Mouse (Mus musculus) small intestine, adult 2 months (tissue): ENCODE results near the gene Acvr1b.

Source experiments
- CTCF ChIP-seq: fragments of 200-500 bp; IDR thresholded peaks from 2 replicates; pipeline ENCODE4 v1.5.1; 2012; ENCODE audit warnings: low read depth, mild to moderate bottlenecking, control low read depth, inconsistent platforms, low read length, moderate library complexity, mixed read lengths; ENCODE audit not compliant: insufficient replicate concordance, insufficient read length; ENCODE audit errors: extremely low read depth
- POLR2A ChIP-seq: fragments of 200-500 bp; IDR thresholded peaks from 2 replicates; pipeline ENCODE4 v1.6.1; 2012; ENCODE audit warnings: low read depth, mild to moderate bottlenecking, control low read depth, inconsistent platforms, low read length, moderate library complexity

- no peak for TF ChIP-seq CTCF
- TF ChIP-seq POLR2A, result no peak
Observed at GRCm38 (mm10) chr15:101253886-101254795, 80.3 kb downstream of the Acvr1b start, which contains the start of gene Nr4a1.
